Mouse (Mus musculus) effector memory CD4-positive, alpha-beta T cell, adult 5 months (primary cell): ENCODE measurements around the gene Gak. TPM values are rescaled to one million over a fixed set of nuclear protein-coding genes. Genes with fewer than 3 reads are reported as not detected.

Experiments used
- polyA plus RNA-seq: library from polyadenylated mRNA; unstranded; fragments of 100-300 nt; shearing (Covaris generic); gene quantifications from one replicate; pipeline ENCODE4 v1.2.1, GENCODE M21; 2017

Gene Gak
- polyA plus RNA-seq = 176 TPM

GRCm38 (mm10) chr5:108629634-108630483, at the start of gene Gak, which contains the start of gene Tmem175:
Gene Gak, minus strand, starts transcription at chr5:108629755.
Gene Tmem175, plus strand, starts transcription at chr5:108629770.

GRCm38 (mm10) chr5:108675251-108675816, 45.8 kb upstream of the Gak start, which contains the start of gene Slc26a1:
Gene Slc26a1, minus strand, starts transcription at chr5:108675569.

GRCm38 (mm10) chr5:108668977-108669936, 39.7 kb upstream of the Gak start, which contains the start of gene Dgkq:
Gene Dgkq, minus strand, starts transcription at chr5:108669672.

GRCm38 (mm10) chr5:108659698-108660631, 30.4 kb upstream of the Gak start, which contains the start of gene Idua:
Gene Idua, plus strand, starts transcription at chr5:108660331.

GRCm38 (mm10) chr5:108549489-108550206, 79.9 kb downstream of the Gak start, which contains the start of gene Cplx1:
Gene Cplx1, minus strand, starts transcription at chr5:108550024.

Other genes starting within 250 kb of the Gak start
- gene Pde6b, start 241.4 kb downstream of the Gak start, polyA plus RNA-seq = not detected
- gene Atp5k, start 195.3 kb downstream of the Gak start, polyA plus RNA-seq = 101 TPM
- not detected for gene Mfsd7a, start 180.9 kb downstream of the Gak start, polyA plus RNA-seq
- 12.6 TPM for gene Pcgf3, start 168.5 kb downstream of the Gak start, polyA plus RNA-seq
- not detected for gene Cplx1, start 79.7 kb downstream of the Gak start, polyA plus RNA-seq
- gene Tmem175, start within 50 bp of the Gak start, polyA plus RNA-seq = 25.9 TPM
- 29.0 TPM for gene Idua, start 30.6 kb upstream of the Gak start, polyA plus RNA-seq
- 20.1 TPM for gene Dgkq, start 39.9 kb upstream of the Gak start, polyA plus RNA-seq
- 0.10 TPM for gene Slc26a1, start 45.8 kb upstream of the Gak start, polyA plus RNA-seq
- gene Fgfrl1, start 62.6 kb upstream of the Gak start, polyA plus RNA-seq = 4.8 TPM
- not detected for gene Rnf212, start 145.2 kb upstream of the Gak start, polyA plus RNA-seq
- not detected for gene Tmed11, start 165.6 kb upstream of the Gak start, polyA plus RNA-seq
- gene Vmn2r8, start 179.1 kb upstream of the Gak start, polyA plus RNA-seq = not detected
- 0.06 TPM for gene Vmn2r9, start 222.8 kb upstream of the Gak start, polyA plus RNA-seq